Mouse (Mus musculus) heart, embryonic 14.5 days (tissue): ENCODE measurements around the gene Car6. TPM values are rescaled to one million over a fixed set of nuclear protein-coding genes. Genes with fewer than 3 reads are reported as not detected.

Experiments used
- ATAC-seq: fragments of 200-750 bp; cut with Nextera tagmentation; 2 replicates; pipeline ENCODE4 v1.8.0; 2017; ENCODE audit warnings: low read depth, moderate TSS enrichment; ENCODE audit not compliant: insufficient number of reproducible peaks, insufficient read depth, low FRiP score
- H3K27ac ChIP-seq, 2 experiments: fragments of 200-500 bp in 1 of 2; fragments of 300-500 bp in 1 of 2; sonication (generic) in 1 of 2; replicated peaks in 1 of 2; 2 replicates each; pipeline ENCODE4 v1.5.1; 2012 to 2014; ENCODE audit warnings: low read depth in 2 of 2, low read length in 2 of 2, control low read depth in 1 of 2, mild to moderate bottlenecking in 1 of 2, mixed read lengths in 1 of 2; ENCODE audit not compliant: control insufficient read depth in 1 of 2, insufficient read depth in 1 of 2
- H3K27me3 ChIP-seq: fragments of 300-500 bp; sonication (generic); 2 replicates; pipeline ENCODE4 v1.6.1; 2014; ENCODE audit warnings: mild to moderate bottlenecking, low read length, control low read depth; ENCODE audit not compliant: control insufficient read depth, insufficient read depth
- H3K36me3 ChIP-seq: fragments of 300-500 bp; sonication (generic); 2 replicates; pipeline ENCODE4 v1.6.1; 2014; ENCODE audit warnings: mild to moderate bottlenecking, control low read depth, low read length, mixed read lengths; ENCODE audit not compliant: control insufficient read depth, insufficient read depth
- H3K4me1 ChIP-seq, 2 experiments: fragments of 200-500 bp in 1 of 2; fragments of 300-500 bp in 1 of 2; sonication (generic) in 1 of 2; 2 replicates each; pipeline ENCODE4 v1.6.1; 2012 to 2014; ENCODE audit warnings: low read length in 2 of 2, control low read depth in 1 of 2, mixed read lengths in 1 of 2; ENCODE audit not compliant: control insufficient read depth in 2 of 2, insufficient read depth in 2 of 2
- H3K4me2 ChIP-seq: fragments of 300-500 bp; sonication (generic); 2 replicates; pipeline ENCODE4 v1.6.1; 2014; ENCODE audit warnings: mild to moderate bottlenecking, low read length
- H3K4me3 ChIP-seq, 2 experiments: fragments of 200-500 bp in 1 of 2; fragments of 300-500 bp in 1 of 2; sonication (generic) in 1 of 2; 2 replicates each; pipeline ENCODE4 v1.5.1; 2012 to 2014; ENCODE audit warnings: low read length in 2 of 2, mild to moderate bottlenecking in 2 of 2, control low read depth in 1 of 2, low read depth in 1 of 2, moderate library complexity in 1 of 2; ENCODE audit not compliant: control insufficient read depth in 1 of 2, insufficient read depth in 1 of 2
- H3K9ac ChIP-seq: fragments of 300-500 bp; sonication (generic); 2 replicates; pipeline ENCODE4 v1.6.1; 2014; ENCODE audit warnings: mild to moderate bottlenecking, low read length
- H3K9me3 ChIP-seq: fragments of 300-500 bp; sonication (generic); 2 replicates; pipeline ENCODE4 v1.6.1; 2016; ENCODE audit warnings: low read length, control low read depth; ENCODE audit not compliant: control insufficient read depth
- WGBS: fragments of 180-500 bp; shearing (Covaris S2); extraction: QIAGEN DNeasy Blood & Tissue Kit; methylation state at CpG from one replicate; pipeline ENCODE4 v1.1.7; 2014; 5-methylcytosine and 5-hydroxymethylcytosine counted together
- polyA plus RNA-seq: library from polyadenylated mRNA; unstranded; fragments of >200 nt; fragmentation: Nextera tagmentation; extraction: Ambion mirVana; gene quantifications from 2 replicates; pipeline ENCODE4 v1.2.1, GENCODE M21; 2014

Car6 gene
- polyA plus RNA-seq, 1 experiment from 2014 or later, result not detected

DNA sequence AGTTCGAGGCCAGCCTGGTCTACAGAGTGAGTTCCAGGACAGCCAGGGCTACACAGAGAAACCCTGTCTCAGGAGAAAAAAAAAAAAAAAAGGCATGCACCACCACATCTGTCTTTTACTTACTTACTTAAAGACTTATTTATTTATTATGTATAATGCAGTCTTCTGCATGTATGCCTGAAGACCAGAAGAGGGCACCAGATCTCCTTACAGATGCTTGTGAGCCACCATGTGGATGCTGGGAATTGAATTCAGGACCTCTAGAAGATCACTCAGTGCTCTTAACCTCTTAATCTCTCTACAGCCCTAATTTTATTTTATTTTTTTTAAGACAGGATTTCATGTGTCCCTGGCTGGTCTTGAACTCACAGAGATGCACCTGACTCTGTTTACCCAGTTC is 16.8 kb upstream of the Car6 start:
- 86% methylated on average over 1 of the region's 1 CpGs for WGBS
- H3K9ac ChIP-seq, result no peak overlapping the region
- no peak for ATAC-seq

DNA sequence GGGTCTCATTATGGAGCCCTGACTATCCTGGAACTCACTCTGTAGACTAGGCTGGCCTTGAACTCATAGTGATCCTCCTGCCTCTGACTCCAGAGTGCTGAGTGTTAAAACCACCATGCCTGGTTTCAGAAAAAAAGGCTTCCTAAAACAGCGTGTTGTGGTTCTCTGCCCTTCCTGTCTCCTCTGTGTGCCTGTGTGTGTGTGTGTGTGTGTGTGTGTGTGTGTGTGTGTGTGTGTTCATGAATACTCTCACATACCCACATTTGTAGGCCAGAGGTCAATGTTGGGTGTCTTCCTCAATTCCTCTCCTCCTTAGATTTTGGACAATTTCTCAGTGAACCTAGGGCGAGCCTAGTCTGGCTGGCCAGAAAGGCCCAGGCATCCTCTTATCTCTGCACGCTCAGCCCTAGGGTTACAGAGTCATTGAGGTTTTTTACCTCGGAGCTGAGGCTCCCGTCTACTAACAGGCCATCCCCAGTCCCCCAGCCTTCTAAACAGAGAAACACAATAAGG is 16.0 kb upstream of the Car6 start:
- H3K9me3 ChIP-seq, result no peaks in the 10 kb centered on the region
- ATAC-seq, result no peak
- no peaks in the 10 kb centered on the region for H3K36me3 ChIP-seq
- H3K9ac ChIP-seq, result no peak overlapping the region
- no peak overlapping the region for H3K4me2 ChIP-seq
- WGBS, result 40% methylated on average over 5 of the region's 5 CpGs
- H3K27me3 ChIP-seq, result no peaks in the 10 kb centered on the region
- no peak overlapping the region for H3K4me3 ChIP-seq
- peaks cover 5 to 6% of the 10 kb centered on the region in 2 experiments; a peak in 3 of 4 replicates for H3K4me1 ChIP-seq
- no peak overlapping the region for H3K27ac ChIP-seq

More for the DNA sequence above, 16.8 kb upstream of the Car6 start:
- H3K27ac ChIP-seq, result no peak overlapping the region
- peaks cover 4 to 5% of the 10 kb centered on the region in 2 experiments; a peak in 3 of 4 replicates for H3K4me1 ChIP-seq
- no peak overlapping the region for H3K4me2 ChIP-seq
- H3K4me3 ChIP-seq, result no peak overlapping the region
- H3K27me3 ChIP-seq, result no peaks in the 10 kb centered on the region
- no peaks in the 10 kb centered on the region for H3K9me3 ChIP-seq
- H3K36me3 ChIP-seq, result no peaks in the 10 kb centered on the region

DNA sequence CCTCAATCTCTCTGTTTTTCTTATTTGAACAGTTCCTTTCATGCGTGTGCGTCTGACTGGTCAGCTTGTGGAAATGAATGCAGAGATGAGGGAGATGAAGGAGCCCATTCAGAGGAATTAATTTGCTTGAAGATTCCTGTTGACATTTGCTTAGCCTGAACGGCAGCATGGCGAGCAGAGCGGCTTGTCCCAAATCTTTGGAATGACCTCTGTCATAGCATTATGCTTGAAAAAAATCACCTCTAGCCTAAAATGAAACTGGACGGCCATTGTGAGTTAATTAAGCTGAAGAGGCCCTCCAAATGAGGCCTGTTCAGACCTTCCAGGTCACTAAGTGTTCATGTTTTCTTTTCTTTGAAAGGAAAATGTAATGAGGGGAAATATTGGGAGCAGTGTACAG is 15.3 kb upstream of the Car6 start:
- no peak for ATAC-seq
- H3K9me3 ChIP-seq, result no peaks in the 10 kb centered on the region
- H3K4me1 ChIP-seq, result peaks cover 5 to 6% of the 10 kb centered on the region in 2 experiments; a peak in 3 of 4 replicates
- no peaks in the 10 kb centered on the region for H3K27me3 ChIP-seq
- no peak overlapping the region for H3K27ac ChIP-seq
- 89% methylated on average over 6 of the region's 6 CpGs for WGBS
- no peaks in the 10 kb centered on the region for H3K36me3 ChIP-seq
- H3K4me3 ChIP-seq, result no peak overlapping the region
- no peak overlapping the region for H3K4me2 ChIP-seq
- no peak overlapping the region for H3K9ac ChIP-seq

DNA sequence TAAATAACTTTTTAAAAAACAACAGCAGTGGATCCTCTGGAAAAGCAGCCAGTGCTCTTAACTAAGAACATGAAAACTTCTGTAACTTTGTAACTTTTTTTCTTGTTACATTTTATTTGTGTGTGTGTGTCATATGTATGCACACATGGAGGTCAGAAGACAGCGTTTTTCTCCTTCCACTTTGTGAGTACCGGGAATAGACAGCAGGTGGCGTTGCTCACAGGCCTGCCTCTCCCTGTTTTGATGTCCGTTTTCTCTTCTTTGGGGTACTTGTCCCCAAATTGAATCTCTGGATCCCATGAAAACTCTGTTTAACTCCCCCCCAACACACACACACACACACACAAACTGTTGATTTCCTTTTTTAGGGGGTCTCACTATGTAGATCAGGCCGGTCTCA is 12.8 kb upstream of the Car6 start:
- ATAC-seq, result no peak

DNA sequence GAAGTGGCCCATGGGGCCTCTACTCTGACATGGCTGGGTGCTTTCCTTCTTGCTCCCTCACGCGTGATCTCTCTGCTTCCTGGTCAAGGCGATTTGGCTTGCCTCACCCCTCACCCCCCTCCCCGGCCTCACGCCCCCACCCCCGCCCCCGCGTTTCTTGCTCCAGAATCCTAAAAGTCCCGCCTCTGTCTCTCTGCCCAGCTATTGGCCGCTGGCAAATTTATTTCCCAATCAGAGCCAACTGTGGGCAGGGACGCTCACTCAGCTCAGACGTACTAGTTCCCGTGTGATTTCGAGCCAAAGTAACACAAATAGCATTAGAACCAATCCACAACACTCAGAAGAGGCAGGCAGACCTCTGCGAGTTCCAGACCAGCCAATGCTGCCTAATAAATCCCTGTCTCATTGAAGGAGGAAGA is 11.4 kb upstream of the Car6 start:
- Histone ChIP-seq H3K36me3 (no peaks in the 10 kb centered on the region), H3K4me1 (peaks cover 0 to 2% of the 10 kb centered on the region in 2 experiments; a peak in 2 of 4 replicates), H3K9me3 (no peaks in the 10 kb centered on the region), H3K27ac (peak overlapping the region in 1 of 2 experiments; percentile 40; a peak in 2 of 4 replicates), H3K4me3 (peak overlapping the region; percentile 33 to 43), H3K4me2 (peak overlapping the region; percentile 67), H3K27me3 (no peaks in the 10 kb centered on the region), H3K9ac (peak overlapping the region; percentile 68)
- 2% methylated on average over 15 of the region's 15 CpGs for WGBS
- no peak for ATAC-seq

More for the DNA sequence above, 12.8 kb upstream of the Car6 start:
- Histone ChIP-seq H3K27me3 (no peaks in the 10 kb centered on the region), H3K4me2 (no peak overlapping the region), H3K36me3 (no peaks in the 10 kb centered on the region), H3K4me3 (no peak overlapping the region), H3K4me1 (peaks cover 0 to 2% of the 10 kb centered on the region in 2 experiments; a peak in 2 of 4 replicates), H3K9ac (no peak overlapping the region), H3K27ac (no peak overlapping the region), H3K9me3 (no peaks in the 10 kb centered on the region)
- 29% methylated on average over 5 of the region's 5 CpGs for WGBS

- Histone ChIP-seq H3K4me3 (peak overlapping the region; percentile 5 to 33; a peak in 3 of 4 replicates), H3K9ac (peak overlapping the region; percentile 12; the same call in 1 of the 2 replicates), H3K27me3 (no peaks in the 10 kb centered on the region), H3K4me1 (peaks cover 0 to 2% of the 10 kb centered on the region in 2 experiments; a peak in 2 of 4 replicates), H3K9me3 (no peaks in the 10 kb centered on the region), H3K27ac (no peak overlapping the region; a peak in 1 of 4 replicates), H3K4me2 (peak overlapping the region; percentile 67), H3K36me3 (no peaks in the 10 kb centered on the region)
- ATAC-seq, result no peak
- 54% methylated on average over 10 of the region's 10 CpGs for WGBS
Observed at GRCm38 (mm10) chr4:150211930-150212552, 10.9 kb upstream of the Car6 start.

DNA sequence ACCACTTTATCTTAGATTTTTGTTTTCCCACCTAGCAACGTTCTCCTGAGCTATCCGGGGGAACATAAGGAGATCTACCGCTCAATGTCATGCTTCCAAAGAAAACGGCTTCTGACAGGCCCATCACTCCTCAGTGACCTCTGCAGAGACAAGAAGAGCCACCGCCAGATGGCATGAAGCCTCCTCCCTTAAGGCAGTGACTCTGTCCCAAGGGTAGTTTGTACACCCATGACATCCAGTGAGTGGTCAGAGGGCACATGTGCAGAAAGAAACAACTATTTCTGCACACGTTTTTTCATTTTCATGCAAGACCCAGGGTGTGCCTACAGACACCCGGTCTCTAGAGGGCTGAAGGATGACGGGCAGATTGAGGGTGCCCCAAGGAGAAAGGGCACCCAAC is 9.2 kb upstream of the Car6 start:
- no peak for ATAC-seq
- H3K9ac ChIP-seq, result no peak overlapping the region
- no peaks in the 10 kb centered on the region for H3K9me3 ChIP-seq
- H3K4me3 ChIP-seq, result no peak overlapping the region
- no peak overlapping the region for H3K27ac ChIP-seq
- 82% methylated on average over 8 of the region's 8 CpGs for WGBS
- H3K36me3 ChIP-seq, result no peaks in the 10 kb centered on the region
- no peak overlapping the region for H3K4me2 ChIP-seq
- H3K4me1 ChIP-seq, result peaks cover 0 to 2% of the 10 kb centered on the region in 2 experiments; a peak in 2 of 4 replicates
- H3K27me3 ChIP-seq, result no peaks in the 10 kb centered on the region
